Mouse (Mus musculus): Measurements from ENCODE around the gene Cap1.

Cap1 gene

DNA sequence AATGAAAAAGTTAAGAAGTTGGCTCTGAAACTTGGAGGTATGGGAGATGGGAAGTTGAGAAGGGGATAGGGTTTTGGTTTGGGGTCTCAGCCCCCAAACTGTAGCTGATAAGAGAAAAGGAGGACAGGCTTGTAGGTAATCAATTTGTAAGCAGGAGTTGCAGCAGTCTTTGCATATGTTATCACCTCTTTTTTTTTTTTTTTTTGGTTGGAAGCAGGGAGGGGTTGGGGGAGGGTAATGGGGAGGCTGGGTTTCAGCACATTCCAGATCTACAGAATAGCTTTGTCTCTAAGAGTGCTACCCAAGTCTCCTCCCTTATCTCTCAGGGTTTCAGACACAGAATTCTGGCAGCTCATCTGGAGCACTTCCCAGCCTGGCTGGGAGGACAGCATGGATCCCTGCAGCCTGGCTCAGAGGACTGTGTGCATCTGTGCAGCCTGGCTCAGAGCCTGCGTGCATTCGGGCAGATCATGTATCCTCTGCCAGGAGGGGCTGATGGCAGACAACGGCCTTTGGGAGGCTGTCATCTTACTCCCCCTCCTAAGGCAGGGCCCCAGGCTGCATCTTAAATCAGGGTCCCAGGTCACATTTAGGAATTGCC lies 5.1 kb upstream of the Cap1 start:
- in situ Hi-C loops (cut with MboI, MseI): loop anchor here (25.0 kb wide), 1 partner anchor 671 kb away; no protein-coding TSS in a partner anchor

DNA sequence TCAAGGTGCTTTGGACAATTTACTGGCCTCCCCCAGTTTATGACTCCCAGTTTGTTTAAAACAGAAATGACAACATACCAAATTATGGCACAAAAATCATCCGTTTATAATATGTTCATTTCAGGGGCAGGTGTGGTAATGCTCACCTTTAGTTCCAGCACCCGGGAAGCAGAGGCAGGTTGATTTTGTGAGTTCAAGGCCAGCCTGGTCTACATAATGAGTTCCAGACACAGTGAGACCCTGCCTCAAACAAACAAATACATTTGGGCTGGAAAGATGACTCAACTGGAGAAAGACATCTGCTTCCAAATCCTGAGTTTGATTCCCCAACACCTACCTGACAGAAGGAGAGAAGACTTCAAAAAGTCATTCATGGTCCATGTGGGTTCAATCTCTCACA lies 1.5 kb upstream of the Cap1 start:
- in situ Hi-C loops (cut with MboI, MseI): loop anchor here (25.0 kb wide), 1 partner anchor 675 kb away; no protein-coding TSS in a partner anchor

DNA sequence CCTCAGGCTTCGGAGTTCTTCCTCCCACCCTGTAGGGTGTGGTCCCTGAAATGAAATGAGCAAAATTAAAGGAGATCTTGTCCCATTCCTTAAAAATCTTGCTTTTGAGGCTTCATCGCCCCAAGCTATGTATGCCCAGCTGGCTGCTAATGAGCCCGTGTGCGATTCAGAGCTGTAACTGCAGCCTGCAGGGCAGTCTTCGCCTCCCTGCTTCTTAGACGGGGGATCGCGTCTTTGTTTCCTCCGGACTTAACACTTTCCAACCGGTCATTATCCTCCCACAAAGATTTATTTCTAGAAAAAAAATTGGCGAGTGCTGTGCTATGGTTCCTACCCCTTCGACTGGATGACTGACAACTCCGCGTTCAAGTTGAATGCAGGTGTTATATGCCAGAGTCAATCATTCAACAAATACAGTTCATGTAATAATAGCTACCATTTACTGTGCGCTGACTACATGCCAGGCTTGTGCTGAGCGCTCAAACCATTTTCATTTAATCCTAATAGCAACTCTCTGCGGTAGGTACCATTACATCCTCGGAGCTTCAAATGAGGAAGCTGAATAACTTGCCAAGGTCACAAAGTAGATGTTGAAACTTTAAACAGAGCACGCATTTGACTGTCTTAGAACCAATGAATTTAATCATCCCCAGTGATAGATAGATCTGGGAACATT lies 861 bp upstream of the Cap1 start:
- in situ Hi-C loops (cut with MboI, MseI): loop anchor here (25.0 kb wide), 1 partner anchor 676 kb away; no protein-coding TSS in a partner anchor

DNA sequence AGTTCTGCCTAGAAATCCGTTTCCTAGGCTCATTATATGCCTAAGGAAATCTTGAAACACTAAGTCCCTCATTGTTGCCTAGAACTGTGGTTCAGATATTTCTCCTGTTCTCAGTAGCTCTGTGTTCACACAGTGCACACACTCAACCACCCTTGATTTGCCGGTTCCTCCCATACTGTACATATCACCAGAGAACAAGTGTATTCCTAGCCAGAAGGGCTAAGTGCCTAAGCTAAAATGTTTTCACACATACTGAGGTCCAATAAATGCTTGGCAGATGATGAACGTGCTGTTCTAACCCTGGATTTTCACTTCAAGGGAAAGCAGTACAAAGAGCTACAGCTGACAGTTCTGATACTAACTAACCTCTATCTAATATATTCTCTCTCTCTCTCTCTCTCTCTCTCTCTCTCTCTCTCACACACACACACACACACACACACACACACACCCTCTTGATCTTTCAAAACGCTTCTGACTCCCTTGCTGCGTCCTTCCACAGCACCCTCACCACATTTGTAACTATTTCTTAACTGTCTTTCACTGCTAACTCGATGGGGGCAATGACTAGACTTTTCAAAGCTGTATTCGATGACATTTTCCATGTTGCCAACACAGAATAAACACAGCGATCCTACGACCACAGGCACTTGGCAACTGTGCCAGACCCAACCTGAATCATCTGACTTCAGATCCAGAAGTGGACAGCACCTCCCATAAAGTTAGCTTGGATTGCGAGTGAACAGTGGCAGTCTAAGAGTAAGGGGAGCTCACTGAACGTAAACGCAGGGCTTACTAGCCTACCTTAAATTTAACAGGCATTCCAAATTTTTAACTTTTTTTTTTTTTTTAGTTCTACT lies 1.1 kb downstream of the Cap1 start:
- in situ Hi-C loops (cut with MboI, MseI): loop anchor here (25.0 kb wide), 1 partner anchor 678 kb away; no protein-coding TSS in a partner anchor

DNA sequence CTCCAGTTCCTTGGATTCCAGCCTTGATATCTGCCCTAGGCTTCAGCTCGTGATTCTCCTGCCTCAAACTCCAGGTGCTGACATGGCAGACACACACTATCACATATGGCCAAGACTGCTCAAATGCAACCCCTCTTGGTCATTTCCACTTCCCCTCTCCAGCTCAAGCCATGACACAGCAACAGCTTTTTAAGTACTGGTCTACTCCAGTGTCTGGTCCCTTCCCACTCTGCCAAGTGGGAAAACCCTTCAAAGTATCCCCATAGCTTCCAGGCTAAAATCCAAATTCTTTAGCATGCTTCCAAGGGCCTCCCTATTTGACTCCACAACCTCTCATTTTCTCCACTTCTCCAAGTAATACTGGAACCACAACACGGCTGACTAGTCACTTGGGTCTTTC lies 1.8 kb downstream of the Cap1 start:
- in situ Hi-C loops (cut with MboI, MseI): loop anchor here (25.0 kb wide), 1 partner anchor 678 kb away; no protein-coding TSS in a partner anchor

DNA sequence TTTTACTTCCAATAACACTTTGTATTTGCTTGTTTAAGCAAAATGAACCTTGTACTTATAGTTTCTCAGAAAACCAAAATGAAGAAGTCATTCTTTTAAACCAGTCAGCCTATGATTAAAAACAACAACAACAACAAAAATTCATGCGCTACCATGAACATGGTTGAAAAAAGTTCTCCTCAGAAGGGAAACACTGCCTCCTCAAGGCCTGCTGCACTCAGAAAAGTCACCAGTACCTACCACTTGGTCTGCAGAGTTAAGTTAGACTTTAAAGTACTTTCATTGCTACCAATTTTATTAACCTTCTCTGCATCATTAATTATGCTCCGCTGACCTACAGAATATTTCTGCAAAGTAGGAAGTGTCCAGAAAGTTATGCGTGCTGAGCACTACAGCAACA lies 2.6 kb downstream of the Cap1 start:
- in situ Hi-C loops (cut with MboI, MseI): loop anchor here (25.0 kb wide), 1 partner anchor 679 kb away; no protein-coding TSS in a partner anchor

DNA sequence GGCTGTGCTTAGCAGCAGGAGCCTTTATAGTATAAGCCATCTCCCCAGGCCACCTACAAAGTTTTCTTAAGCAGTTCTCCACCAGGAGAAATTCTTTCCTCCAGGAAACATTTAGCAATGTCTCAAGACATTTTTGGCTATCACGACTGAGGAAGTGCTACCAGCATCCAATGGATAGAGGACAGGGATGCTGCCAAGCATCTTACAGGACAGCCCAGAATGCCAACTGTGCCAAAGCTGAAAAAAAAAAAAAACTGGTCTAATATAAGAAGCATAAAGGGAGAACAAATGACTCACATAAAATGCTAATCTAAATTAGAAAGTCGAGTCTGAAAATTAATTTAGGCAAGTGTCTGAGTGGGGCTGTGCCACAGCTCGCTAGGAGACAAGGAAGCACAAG lies 3.3 kb downstream of the Cap1 start:
- in situ Hi-C loops (cut with MboI, MseI): loop anchor here (25.0 kb wide), 1 partner anchor 680 kb away; no protein-coding TSS in a partner anchor

DNA sequence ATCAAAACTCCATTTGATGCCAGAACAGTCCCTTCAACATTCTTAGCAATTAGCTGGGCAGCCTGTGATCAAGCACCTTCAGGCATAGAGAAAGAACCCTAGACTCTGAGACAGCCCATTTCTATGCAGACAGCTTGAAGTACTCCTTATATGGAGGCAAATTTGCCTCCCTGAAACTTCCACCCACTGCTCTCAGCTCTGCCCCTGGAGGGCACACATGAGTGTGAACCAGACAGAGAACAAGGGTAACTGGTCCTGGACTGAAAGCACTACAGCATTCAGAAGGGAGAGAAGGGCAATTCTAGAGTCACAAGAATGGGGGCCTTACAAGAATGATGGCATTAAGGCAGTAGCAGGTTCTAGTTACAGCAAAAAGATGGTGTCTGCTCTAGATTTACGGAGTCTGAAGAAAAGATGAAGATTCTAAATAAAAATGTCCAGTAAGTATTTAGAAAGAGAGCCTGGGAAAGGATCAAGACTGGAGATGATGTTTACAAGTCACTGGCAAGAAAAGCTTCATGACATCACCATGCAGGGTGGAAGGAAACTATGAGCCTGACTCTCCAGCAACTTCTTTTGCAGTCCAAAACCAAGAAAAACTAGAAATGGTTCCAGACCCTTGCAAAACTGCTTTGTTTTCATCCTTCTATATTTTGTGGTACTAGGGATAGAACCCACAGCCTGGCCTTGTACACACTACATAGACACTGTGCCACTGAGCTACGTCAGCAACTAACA lies 7.4 kb downstream of the Cap1 start:
- in situ Hi-C loops (cut with MboI, MseI): loop anchor here (25.0 kb wide), 1 partner anchor 684 kb away; no protein-coding TSS in a partner anchor

DNA sequence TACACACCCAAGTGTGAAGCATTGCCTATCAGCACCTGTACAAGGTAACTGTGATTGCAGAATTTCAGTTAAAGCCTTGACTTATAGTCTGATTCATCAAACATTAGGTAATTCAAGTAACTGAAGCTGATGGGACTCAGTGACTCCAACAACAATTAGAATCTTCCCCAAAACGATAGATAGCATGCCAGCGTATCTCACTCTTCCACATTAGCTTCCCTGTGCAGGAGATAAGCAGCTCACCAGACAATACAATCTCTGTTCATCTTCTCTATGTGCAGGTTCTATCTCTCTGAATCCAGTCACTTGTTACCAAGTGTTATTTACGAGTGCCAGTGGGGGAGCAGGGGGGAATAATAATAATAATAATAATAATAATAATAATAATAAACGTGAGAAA lies 12.3 kb downstream of the Cap1 start:
- in situ Hi-C loops (cut with MboI, MseI): loop anchor here (5.0 to 25.0 kb wide), 3 partner anchors 36 to 1861 kb away; partner anchors contain the start of genes 4930535I16Rik, Mycbp, Ppt1 and Rragc

DNA sequence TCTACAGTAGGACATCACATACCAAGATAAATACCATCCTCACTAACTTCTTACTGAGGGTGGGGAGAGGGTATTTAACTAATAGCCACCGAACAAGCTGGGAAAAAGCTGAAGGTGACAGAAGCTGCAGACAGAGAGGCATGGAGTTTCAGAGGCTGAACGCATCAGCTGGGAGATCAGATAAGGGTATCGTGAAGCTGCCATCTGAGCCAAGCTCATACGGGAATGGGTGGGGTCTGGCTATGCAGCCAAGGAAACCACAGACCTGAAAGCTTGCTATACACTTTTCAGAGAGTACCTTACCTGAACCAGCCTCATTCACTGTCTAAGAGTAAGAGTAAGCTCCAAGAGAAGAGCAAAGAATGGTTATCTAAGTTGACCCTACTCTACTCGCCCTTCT lies 12.9 kb downstream of the Cap1 start:
- in situ Hi-C loops (cut with MboI, MseI): loop anchor here (5.0 to 25.0 kb wide), 3 partner anchors 36 to 1861 kb away; partner anchors contain the start of genes 4930535I16Rik, Mycbp, Ppt1 and Rragc

DNA sequence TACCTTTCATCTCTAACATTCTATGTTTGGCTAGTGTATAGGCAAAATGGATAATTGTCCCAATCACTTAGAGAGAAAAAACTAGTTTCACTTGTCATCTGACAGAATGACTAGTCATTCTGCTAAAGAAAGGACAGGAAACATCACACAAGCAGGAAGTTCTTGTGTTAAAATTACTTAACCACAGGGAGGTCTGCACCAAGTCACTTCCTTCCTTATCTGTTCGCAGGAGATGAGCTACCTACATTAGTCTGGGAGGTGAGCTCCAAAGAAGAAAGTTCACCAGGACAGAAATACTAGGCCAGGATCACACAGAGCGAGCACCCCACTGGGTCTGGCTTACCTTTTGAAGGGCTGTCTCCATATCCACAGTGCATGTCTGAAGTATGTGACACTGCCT lies 13.9 kb downstream of the Cap1 start:
- in situ Hi-C loops (cut with MboI, MseI): loop anchor here (5.0 to 25.0 kb wide), 3 partner anchors 35 to 1860 kb away; partner anchors contain the start of genes 4930535I16Rik, Mycbp, Ppt1 and Rragc

DNA sequence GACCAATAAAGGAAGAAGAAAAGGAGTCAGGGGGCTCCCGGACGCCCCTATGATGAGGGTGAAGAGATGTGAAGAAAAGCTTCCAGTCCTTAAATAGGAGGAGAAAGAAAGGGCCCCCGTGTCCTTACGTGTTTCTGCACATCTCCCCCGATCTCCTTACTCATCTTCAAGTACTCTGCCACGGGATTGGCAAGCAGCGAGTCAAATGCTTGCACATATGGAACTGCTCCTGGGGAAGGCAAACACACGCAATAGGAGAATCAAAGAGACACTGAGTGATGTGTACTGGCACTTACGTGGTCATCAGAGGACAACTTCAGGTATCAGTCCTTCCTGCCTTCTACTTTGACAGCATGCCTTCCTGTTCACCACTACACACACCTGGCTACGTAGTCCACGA lies 14.6 kb downstream of the Cap1 start:
- in situ Hi-C loops (cut with MboI, MseI): loop anchor here (5.0 to 25.0 kb wide), 3 partner anchors 34 to 1859 kb away; partner anchors contain the start of genes 4930535I16Rik, Mycbp, Ppt1 and Rragc

DNA sequence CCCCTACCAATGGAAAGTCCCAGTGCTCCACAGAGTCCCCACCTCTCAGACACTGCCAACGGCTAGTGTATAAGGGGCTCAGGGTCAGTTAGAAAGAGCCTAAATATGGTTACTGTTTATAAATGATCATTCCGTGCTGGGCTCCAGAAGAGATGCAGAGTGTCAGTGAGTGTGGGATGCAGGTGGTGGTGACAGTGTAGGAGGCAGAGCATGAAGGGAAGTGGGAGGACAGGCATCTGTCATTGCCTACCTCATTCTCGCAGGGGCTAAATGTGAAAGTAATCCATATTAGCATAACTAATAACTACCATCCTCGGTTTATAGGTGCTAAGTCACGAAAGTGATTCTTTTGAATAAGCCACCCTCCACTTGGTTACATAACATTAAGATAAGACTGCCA lies 15.1 kb downstream of the Cap1 start:
- in situ Hi-C loops (cut with MboI, MseI): loop anchor here (5.0 to 25.0 kb wide), 3 partner anchors 33 to 1858 kb away; partner anchors contain the start of genes 4930535I16Rik, Mycbp, Ppt1 and Rragc

DNA sequence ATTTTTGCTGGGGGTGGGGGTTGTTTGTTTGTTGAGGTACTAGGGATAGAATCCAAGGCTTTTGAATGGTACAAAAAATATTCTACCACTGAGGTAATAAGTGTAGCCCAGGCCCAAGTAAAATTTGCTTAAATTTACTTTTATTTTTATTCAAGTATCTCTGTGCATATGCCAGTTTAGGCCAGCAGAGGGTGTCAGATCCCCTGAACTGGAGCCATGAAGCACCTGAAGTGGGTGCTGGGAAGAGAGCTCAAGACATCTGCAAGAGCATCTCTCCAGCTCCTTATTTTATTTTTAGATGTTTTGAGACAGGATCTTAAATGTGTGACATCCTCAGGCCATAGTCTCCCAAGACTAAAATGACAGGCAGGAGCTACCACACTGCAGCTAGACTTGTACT lies 15.8 kb downstream of the Cap1 start:
- in situ Hi-C loops (cut with MboI, MseI): loop anchor here (5.0 to 25.0 kb wide), 3 partner anchors 33 to 1858 kb away; partner anchors contain the start of genes 4930535I16Rik, Mycbp, Ppt1 and Rragc

DNA sequence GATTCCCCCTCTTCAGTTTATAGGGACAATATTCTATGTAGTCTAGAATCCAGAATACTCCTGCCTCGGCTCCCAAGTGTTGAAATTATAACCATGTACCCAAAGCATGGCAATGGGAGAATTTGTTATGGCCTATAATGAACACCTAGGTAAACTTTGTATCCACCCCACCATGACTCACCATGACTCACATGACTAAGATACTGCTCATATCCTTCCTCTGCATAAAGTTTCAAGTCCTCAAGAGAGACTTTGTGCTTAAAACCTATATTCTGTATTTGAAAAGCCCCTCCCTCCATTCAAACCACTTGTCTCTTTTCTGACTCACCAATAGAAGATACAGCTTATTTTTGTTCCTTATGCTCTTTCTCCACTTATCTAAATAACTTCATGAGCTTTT lies 17.8 kb downstream of the Cap1 start:
- in situ Hi-C loops (cut with MboI, MseI): loop anchor here (25.0 kb wide), 2 partner anchors 1044 to 1856 kb away; partner anchors contain the start of genes 4930535I16Rik, Mycbp, Rragc and Smap2

DNA sequence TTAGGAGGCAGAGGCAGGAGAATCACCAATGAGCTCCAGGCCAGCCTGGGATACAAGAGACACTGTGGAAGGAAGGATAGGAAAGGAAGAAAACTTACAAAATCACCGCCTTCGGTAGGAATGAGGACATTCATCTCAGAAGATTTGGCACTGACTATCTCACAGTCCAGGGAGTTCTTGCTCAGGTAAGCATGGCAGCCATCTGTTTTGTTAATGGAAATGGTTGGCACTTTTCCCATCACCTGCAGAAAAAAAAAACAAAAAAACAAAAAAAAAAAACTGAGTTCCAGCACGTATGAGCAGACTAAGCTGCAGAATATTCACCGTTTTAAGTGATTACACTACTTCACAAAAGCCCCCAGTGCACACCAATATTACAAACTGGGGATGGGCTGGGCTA lies 24.0 kb downstream of the Cap1 start:
- in situ Hi-C loops (cut with MboI, MseI): loop anchor here (25.0 kb wide), 2 partner anchors 1050 to 1850 kb away; partner anchors contain the start of genes 4930535I16Rik, Mycbp, Rragc and Smap2

DNA sequence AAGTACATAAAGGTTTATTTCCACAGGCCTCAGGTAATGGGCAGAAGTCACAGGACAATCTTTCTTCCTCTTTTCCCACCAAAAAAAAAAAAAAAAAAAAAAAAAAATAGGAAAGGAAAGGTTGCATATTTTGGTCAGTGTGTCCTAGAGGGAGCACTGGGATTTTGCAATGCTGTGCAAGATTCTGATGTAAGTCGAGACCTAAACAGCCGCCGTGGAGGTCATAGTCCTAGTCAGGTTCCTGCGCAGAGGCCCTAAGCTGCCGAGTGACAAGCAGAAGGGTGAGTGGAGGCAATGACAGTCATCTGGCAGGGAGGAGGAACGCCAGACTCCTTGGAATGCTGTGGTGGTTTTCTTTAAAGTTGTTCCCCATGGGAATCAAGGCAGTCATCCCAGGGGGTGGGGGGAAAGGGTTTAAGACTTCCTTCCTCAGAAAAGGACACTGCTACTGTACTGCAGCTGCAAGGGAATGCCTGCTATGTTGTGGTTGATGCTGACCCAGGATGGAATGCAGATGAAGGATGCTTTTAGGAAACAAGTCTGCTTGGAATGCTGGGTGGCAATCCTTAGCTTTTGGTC lies 26.7 kb downstream of the Cap1 start:
- in situ Hi-C loops (cut with MboI, MseI): loop anchor here (5.0 to 25.0 kb wide), 3 partner anchors 52 to 1847 kb away; partner anchors contain the start of genes 4930535I16Rik, Mycbp, Rragc and Smap2

DNA sequence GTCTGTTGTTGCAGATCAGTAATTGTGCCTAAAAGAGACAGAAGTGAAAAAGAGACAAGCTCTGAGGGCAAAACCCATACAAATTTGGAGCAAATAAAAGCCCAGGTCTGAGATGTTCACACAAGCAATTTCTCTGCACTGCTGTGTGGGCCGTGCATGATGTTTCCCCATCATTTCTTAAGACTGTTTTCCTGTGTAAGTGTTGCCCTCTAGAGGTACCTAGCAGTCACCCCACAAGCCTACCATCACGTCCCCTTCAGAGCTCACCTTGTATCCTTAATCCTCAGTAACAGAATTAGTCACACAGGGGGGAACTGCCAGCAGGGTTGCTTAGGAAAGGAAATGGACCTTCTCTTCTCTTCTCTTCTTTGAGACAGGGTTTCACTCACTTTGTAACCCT lies 27.9 kb downstream of the Cap1 start:
- in situ Hi-C loops (cut with MboI, MseI): loop anchor here (5.0 to 25.0 kb wide), 3 partner anchors 51 to 1846 kb away; partner anchors contain the start of genes 4930535I16Rik, Mycbp, Rragc and Smap2

DNA sequence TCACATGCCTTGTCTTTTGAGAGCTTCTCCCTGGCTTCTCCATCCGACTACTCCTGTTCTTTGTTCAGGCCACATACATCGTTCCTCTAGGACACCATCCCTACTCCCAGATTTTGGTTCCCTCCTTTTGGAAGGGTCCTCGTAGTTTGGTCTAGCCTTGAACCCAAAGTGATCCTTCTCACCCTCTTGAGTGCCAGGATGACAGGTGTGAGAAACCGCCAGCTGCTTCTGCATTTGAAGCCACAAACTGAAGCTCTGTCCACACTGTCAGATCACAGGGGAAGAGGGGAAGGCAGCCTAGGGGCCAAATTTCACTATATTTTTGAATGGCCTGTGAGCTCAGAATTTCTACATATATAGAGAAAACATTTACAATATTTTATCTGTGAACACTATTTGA lies 31.1 kb downstream of the Cap1 start:
- in situ Hi-C loops (cut with MboI, MseI): loop anchor here (5.0 to 25.0 kb wide), 3 partner anchors 47 to 1842 kb away; partner anchors contain the start of genes 4930535I16Rik, Mycbp, Rragc and Smap2
